Mouse (Mus musculus) olfactory bulb, adult 2 months (tissue): ENCODE measurements at regions not wholly inside any gene's neighbourhood (a gene's known extent, or its start where the extent isn't known, plus 50 kb on each side); places are given as distances from the start of the nearest gene placed in this dataset.

Experiments
- H3K27ac ChIP-seq: fragments of 200-500 bp; 2 replicates; pipeline ENCODE4 v1.5.1; 2012; ENCODE audit warnings: low read depth, low read length; ENCODE audit not compliant: insufficient read depth
- H3K4me1 ChIP-seq: fragments of 200-500 bp; 2 replicates; pipeline ENCODE4 v1.6.1; 2012; ENCODE audit warnings: low read length; ENCODE audit not compliant: control insufficient read depth, insufficient read depth
- H3K4me3 ChIP-seq: fragments of 200-500 bp; 2 replicates; pipeline ENCODE4 v1.5.1; 2012; ENCODE audit warnings: mild to moderate bottlenecking, low read depth, low read length, moderate library complexity; ENCODE audit not compliant: insufficient read depth
- CTCF ChIP-seq: fragments of 200-500 bp; IDR thresholded peaks from 2 replicates; pipeline ENCODE4 v1.5.1; 2012; ENCODE audit warnings: low read depth, mild to moderate bottlenecking, low read length, moderate library complexity; ENCODE audit not compliant: insufficient read depth
- POLR2A ChIP-seq: fragments of 200-500 bp; IDR thresholded peaks from 2 replicates; pipeline ENCODE4 v1.6.1; 2012; ENCODE audit warnings: mild to moderate bottlenecking, low read depth, low read length, moderate library complexity; ENCODE audit not compliant: insufficient read depth
- WGBS: fragments of 180-500 bp; shearing (Covaris S2); methylation state at CpG from one replicate; pipeline ENCODE4 v1.1.7; 2018; 5-methylcytosine and 5-hydroxymethylcytosine counted together

DNA sequence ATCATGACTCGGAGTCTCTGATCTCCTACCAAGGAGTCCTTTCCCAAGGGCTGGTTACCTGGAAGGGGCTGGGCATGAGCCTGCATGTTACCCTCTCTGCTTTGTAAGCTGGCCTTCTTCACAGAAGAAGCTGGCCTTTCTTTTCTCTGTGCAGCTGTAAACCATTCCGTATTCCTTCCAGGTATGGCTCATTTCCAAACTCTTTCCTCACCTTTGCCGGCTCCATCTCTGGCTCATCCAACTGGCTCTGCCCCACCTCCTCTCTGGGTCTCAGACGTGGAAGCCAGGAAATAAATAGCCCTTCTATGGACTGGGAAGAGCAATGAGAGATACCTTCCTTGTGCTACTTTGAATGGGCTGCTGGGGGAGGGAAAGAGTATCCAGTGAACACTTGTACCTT is 163.0 kb downstream of the Pik3r1 start:
- no peak for TF ChIP-seq CTCF
- no peak for TF ChIP-seq POLR2A
- Histone ChIP-seq H3K27ac (no peak overlapping the region), H3K4me1 (no peaks in the 10 kb centered on the region), H3K4me3 (no peak overlapping the region)
- WGBS = 88% methylated on average over 4 of the region's 4 CpGs

- Histone ChIP-seq H3K4me1 (no peaks in the 10 kb centered on the region), H3K27ac (no peak overlapping the region), H3K4me3 (no peak overlapping the region)
- 92% methylated on average over 7 of the region's 7 CpGs for WGBS
- TF ChIP-seq CTCF = no peak
- no peak for TF ChIP-seq POLR2A
Measured at GRCm38 (mm10) chr13:101598126-101598485, 169.9 kb downstream of the Pik3r1 start.

- 67% methylated on average over 14 of the region's 14 CpGs for WGBS
- no peak overlapping the region for H3K27ac ChIP-seq
- no peak for TF ChIP-seq POLR2A
- no peak for TF ChIP-seq CTCF
- H3K4me3 ChIP-seq = no peak overlapping the region
- no peaks in the 10 kb centered on the region for H3K4me1 ChIP-seq
Measured at GRCm38 (mm10) chr13:101597243-101598125, 170.5 kb downstream of the Pik3r1 start.

GRCm38 (mm10) chr13:101594511-101595175 is 173.4 kb downstream of the Pik3r1 start:
- H3K27ac ChIP-seq = no peak overlapping the region
- TF ChIP-seq POLR2A = no peak
- TF ChIP-seq CTCF = no peak
- WGBS = 91% methylated on average over 11 of the region's 11 CpGs
- no peaks in the 10 kb centered on the region for H3K4me1 ChIP-seq
- H3K4me3 ChIP-seq = no peak overlapping the region

GRCm38 (mm10) chr13:101592355-101592754 is 175.7 kb downstream of the Pik3r1 start:
- WGBS = 78% methylated on average over 1 of the region's 1 CpGs
- no peak for TF ChIP-seq CTCF
- no peak for TF ChIP-seq POLR2A
- Histone ChIP-seq H3K4me1 (no peaks in the 10 kb centered on the region), H3K4me3 (no peak overlapping the region), H3K27ac (no peak overlapping the region)

GRCm38 (mm10) chr13:101588905-101589304 is 179.1 kb downstream of the Pik3r1 start:
- H3K27ac ChIP-seq = no peak overlapping the region
- H3K4me1 ChIP-seq = no peaks in the 10 kb centered on the region
- no peak for TF ChIP-seq CTCF
- TF ChIP-seq POLR2A = no peak
- no peak overlapping the region for H3K4me3 ChIP-seq
- WGBS = 83% methylated on average over 8 of the region's 8 CpGs

GRCm38 (mm10) chr13:101586787-101587186 is 181.2 kb downstream of the Pik3r1 start:
- no peak overlapping the region for H3K27ac ChIP-seq
- TF ChIP-seq CTCF (no peak), POLR2A (no peak)
- 80% methylated on average over 2 of the region's 2 CpGs for WGBS
- H3K4me1 ChIP-seq = no peaks in the 10 kb centered on the region
- H3K4me3 ChIP-seq = no peak overlapping the region

DNA sequence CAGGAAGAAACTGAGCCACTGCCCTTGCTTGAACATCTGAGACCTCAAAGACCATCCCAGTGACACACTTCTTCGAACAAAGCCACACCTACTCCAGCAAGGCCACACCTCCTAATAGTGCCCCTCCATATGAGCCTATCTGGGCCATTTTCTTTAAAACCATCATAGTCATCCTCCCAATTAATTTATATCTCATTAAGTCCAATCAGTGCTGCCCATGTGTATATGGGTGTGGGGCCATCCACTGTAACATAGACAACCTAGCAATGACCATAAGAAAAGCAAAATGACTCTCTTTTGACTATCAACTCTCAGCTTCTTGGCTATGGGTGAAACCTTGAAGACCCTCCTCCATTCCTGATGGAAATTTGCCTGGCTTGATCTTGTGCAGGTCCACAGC is 191.5 kb downstream of the Pik3r1 start:
- TF ChIP-seq CTCF (no peak), POLR2A (no peak)
- Histone ChIP-seq H3K4me3 (no peak overlapping the region), H3K27ac (no peak overlapping the region), H3K4me1 (no peaks in the 10 kb centered on the region)
- 87% methylated on average over 1 of the region's 1 CpGs for WGBS

DNA sequence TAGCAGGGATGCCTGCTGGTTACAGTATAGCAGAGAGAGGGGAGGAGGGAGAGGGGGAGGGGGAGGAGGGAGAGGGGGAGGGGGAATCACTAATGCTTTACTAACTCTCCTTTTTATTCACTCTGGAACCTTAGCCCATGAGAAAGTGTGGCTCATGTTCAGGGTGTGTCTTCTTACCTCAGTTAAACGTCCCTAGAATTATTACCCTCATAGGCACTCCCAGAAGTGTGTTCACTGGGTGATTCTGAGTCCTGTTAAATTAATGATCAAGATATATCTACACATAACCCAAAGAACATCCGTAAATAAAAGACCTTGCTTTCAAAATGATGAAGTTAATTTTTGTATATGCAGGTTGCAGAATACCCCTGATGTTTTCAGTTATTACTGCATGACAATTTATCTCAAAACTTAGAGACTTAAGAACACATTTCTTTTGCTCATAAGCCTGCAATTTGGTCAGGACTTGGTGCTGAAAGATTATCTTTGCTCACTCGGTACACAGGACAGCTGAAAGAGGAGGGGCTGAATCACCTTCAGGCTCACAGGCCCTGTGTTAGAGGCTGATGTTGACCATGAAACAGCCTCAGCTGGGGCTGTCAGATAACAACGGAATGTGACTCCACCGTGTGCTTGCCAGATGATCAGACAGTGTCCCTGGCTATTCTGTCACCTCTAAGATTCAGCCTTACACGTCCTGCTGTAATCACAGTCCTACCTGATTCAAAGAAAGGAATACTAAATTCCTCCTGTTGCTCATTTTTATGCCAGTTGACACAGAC is 195.0 kb downstream of the Pik3r1 start:
- 87% methylated on average over 6 of the region's 6 CpGs for WGBS
- Histone ChIP-seq H3K4me1 (no peaks in the 10 kb centered on the region), H3K4me3 (no peak overlapping the region), H3K27ac (no peak overlapping the region)
- TF ChIP-seq POLR2A (no peak), CTCF (no peak)
